Mouse (Mus musculus) cortical plate, adult 2 months (tissue): ENCODE measurements around the gene Bpifb6.

Experiments used
- CTCF ChIP-seq: fragments of 200-500 bp; IDR thresholded peaks from 2 replicates; pipeline ENCODE4 v1.5.1; 2011; ENCODE audit warnings: mild to moderate bottlenecking, control low read depth, low read length; ENCODE audit not compliant: insufficient read depth; ENCODE audit errors: extremely low read depth
- POLR2A ChIP-seq: fragments of 200-500 bp; IDR thresholded peaks from 2 replicates; pipeline ENCODE4 v1.6.1; 2011; ENCODE audit warnings: mild to moderate bottlenecking, low read length, control low read depth; ENCODE audit not compliant: insufficient read depth; ENCODE audit errors: extremely low read depth

DNA sequence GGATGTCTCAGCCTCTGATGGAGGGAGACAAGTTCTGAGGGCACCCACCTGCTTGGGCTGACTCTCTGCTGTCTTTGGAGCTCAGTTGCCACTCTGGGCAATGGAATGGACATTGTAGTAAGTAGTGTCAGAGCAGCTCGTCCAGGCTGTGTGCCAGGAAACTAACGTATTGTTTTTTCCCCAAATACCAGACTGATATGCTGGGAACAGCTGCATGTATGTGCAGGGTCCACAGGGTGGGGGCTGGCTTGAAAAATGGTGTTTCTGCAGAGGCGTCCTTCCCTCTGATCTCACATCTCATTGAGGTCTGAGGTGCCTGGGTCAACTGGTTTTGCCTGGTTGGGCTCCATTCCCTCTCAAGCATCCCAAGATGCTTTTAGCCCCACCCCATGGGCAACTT, 39.5 kb upstream of the Bpifb6 start:
- TF ChIP-seq CTCF (no peak), POLR2A (no peak)
